In the genomic region with DNA sequence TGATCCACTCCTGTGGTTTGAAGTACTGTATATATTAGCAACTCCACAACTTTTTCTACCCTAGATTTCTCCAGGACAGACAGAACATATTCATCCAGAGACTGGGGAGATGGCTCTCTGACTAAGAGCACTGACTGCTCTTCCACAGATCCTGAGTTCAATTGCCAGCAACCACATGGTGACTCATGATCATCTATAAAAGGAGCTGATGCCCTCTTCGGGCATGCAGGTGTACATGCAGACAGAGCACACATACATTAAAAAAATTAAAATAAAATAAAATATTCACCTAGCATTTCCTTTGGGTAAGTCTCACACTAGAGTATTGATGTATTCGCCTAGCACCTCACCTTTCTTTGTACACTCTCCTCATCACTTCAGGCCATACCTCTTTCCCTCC, we compare ENCODE assay signal across 30 mouse cellular contexts. TPM values are rescaled to one million over a fixed set of nuclear protein-coding genes. Genes with fewer than 3 reads are reported as not detected.
"Had no signal": no experiment of that assay in that cellular context is flagged by ENCODE, and none has a peak within 500 bp of the region (broad histone marks: within the 10 kb centered on the region; RNA-seq: fewer than 3 reads in every experiment).

No protein-coding gene starts in this region.

- H3K36me3 ChIP-seq: kidney, embryonic 15.5 days; liver, embryonic 13.5 days; midbrain, embryonic 12.5 days; midbrain, embryonic 15.5 days; neural tube, embryonic 13.5 days; stomach, embryonic 15.5 days had no signal

- H3K4me3 ChIP-seq: kidney, embryonic 15.5 days; left cerebral cortex, adult 2 months; liver, embryonic 13.5 days; midbrain, embryonic 12.5 days; midbrain, embryonic 15.5 days; neural tube, embryonic 13.5 days; stomach, embryonic 15.5 days had no signal

- DNase-seq: kidney, postnatal 10 days; kidney, postnatal 36 days; layer of hippocampus, postnatal 36 days; liver, embryonic 13.5 days; lung, adult 2 months; lung, postnatal 14 days; retina, postnatal 1 day; right cerebral cortex, postnatal 25 days; spleen, adult 18-20 months; thymus, adult 18-20 months; thymus, postnatal 14 days; thymus, postnatal 4 days had no signal

- H3K9me3 ChIP-seq: kidney, embryonic 15.5 days; liver, embryonic 13.5 days; midbrain, embryonic 12.5 days; midbrain, embryonic 15.5 days; neural tube, embryonic 13.5 days; stomach, embryonic 15.5 days had no signal

- ATAC-seq: midbrain, embryonic 15.5 days had no signal

RNA-seq across cellular contexts. Expression of a gene that starts 4.2 kb away (rescaled TPM):
- polyA plus RNA-seq: macrophage; neural tube, embryonic 13.5 days had no signal

RNA-seq across cellular contexts. Expression of a gene that starts 50.7 kb away (rescaled TPM):
- total RNA-seq: layer of hippocampus, adult 8-10 months; layer of hippocampus, postnatal 10 days; layer of hippocampus, postnatal 36 days; left cerebral cortex, adult 2 months; left cerebral cortex, postnatal 10 days; left cerebral cortex, postnatal 36 days; liver, adult 2 months; megakaryocyte, adult 5-6 weeks; neutrophil, adult 5-6 weeks had no signal
- polyA plus RNA-seq: kidney, embryonic 15.5 days; limb, embryonic 11.5 days; limb, embryonic 14.5 days; liver, adult 2 months; liver, embryonic 13.5 days; liver, embryonic 16.5 days; lung, adult 2 months; lung, embryonic 16.5 days; macrophage; midbrain, embryonic 12.5 days; midbrain, embryonic 15.5 days; neural tube, embryonic 13.5 days; stomach, embryonic 15.5 days had no signal
